ENCODE assay signal across 8 mouse cellular contexts in the genomic region with DNA sequence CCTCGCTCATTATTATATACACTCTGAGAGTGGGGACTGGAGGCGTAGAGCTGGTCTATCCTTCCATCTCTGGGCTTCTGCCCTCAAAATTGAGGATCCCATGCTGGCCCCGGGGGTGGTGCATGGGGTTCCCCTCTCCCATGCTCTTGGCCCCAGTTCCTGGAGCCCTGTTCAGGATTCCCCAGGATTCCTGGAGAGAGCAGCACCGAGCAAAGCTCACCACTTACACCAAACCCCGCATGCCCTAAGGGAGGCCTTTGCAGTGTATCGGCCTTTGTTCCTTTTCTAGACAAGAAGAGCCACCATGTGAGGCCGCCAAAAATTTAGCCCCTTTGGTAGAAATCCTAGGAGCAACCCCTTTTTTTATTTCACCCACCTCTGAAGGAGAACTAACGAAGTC. TPM values are rescaled to one million over a fixed set of nuclear protein-coding genes. Genes with fewer than 3 reads are reported as not detected.
DNase-seq lines count a peak whose midpoint lies in the region; ATAC-seq and TF ChIP-seq lines count a peak whose summit lies in the region.

No protein-coding gene starts in this region.

- H3K4me2 ChIP-seq in kidney, postnatal 0 days (ENCODE audit: low read length), result peak overlapping the region; percentile 98; the same call in 1 of the 2 replicates
- H3K4me2 ChIP-seq in embryonic facial prominence, embryonic 12.5 days (replicated peaks), result peak overlapping the region; percentile 70
- H3K4me2 ChIP-seq in intestine, postnatal 0 days (replicated peaks; ENCODE audit: low read depth), result peak overlapping the region; percentile 91; the same call in 1 of the 2 replicates

- no peak; the same call in 1 of the 2 replicates for ATAC-seq in kidney, postnatal 0 days (replicated peaks; ENCODE audit: low FRiP score, low read depth)
- ATAC-seq in embryonic facial prominence, embryonic 12.5 days (ENCODE audit: insufficient number of reproducible peaks, insufficient read depth, low FRiP score, low TSS enrichment), result peak; percentile 41; the same call in 1 of the 2 replicates
- no peak for ATAC-seq in intestine, postnatal 0 days

- no peaks in the 10 kb centered on the region for H3K27me3 ChIP-seq in kidney, postnatal 0 days (ENCODE audit: insufficient read depth, low read length)
- no peaks in the 10 kb centered on the region for H3K27me3 ChIP-seq in embryonic facial prominence, embryonic 12.5 days
- H3K27me3 ChIP-seq in intestine, postnatal 0 days (replicated peaks; ENCODE audit: control insufficient read depth, insufficient read depth, low read length), result peaks cover 43% of the 10 kb centered on the region

- TF ChIP-seq POLR2A in lung, adult 2 months (IDR thresholded peaks at IDR 0.05; ENCODE audit: borderline replicate concordance, extremely low read depth, low read depth, low read length), result no peak

- no peak for DNase-seq in kidney, postnatal 0 days (ENCODE audit: low spot score)
- no peak for DNase-seq in kidney, postnatal 36 days
- peak; percentile 35 for DNase-seq in brain, adult 2 months (ENCODE audit: low read depth, low spot score)
- no peak for DNase-seq in ovary, postnatal 10 days (ENCODE audit: low spot score)
- no peak for DNase-seq in urinary bladder, adult 18-20 months (ENCODE audit: low spot score in 2 of 2)
- no peak for DNase-seq in lung, adult 2 months

- H3K9ac ChIP-seq in kidney, postnatal 0 days (ENCODE audit: low read depth, low read length), result no peak overlapping the region
- peak overlapping the region; percentile 89 for H3K9ac ChIP-seq in embryonic facial prominence, embryonic 12.5 days
- H3K9ac ChIP-seq in intestine, postnatal 0 days (ENCODE audit: low read depth, low read length), result no peak overlapping the region

- no peaks in the 10 kb centered on the region for H3K9me3 ChIP-seq in kidney, postnatal 0 days (replicated peaks; ENCODE audit: low read length)
- H3K9me3 ChIP-seq in embryonic facial prominence, embryonic 12.5 days, result no peaks in the 10 kb centered on the region
- no peaks in the 10 kb centered on the region for H3K9me3 ChIP-seq in intestine, postnatal 0 days (ENCODE audit: control insufficient read depth)

- H3K4me1 ChIP-seq in kidney, postnatal 0 days (replicated peaks; ENCODE audit: insufficient read depth, low read length), result no peaks in the 10 kb centered on the region
- H3K4me1 ChIP-seq in embryonic facial prominence, embryonic 12.5 days, result peaks cover 39% of the 10 kb centered on the region
- H3K4me1 ChIP-seq in intestine, postnatal 0 days (replicated peaks; ENCODE audit: control insufficient read depth, insufficient read depth, low read length), result no peaks in the 10 kb centered on the region
- peaks cover 11% of the 10 kb centered on the region; the same call in 1 of the 2 replicates for H3K4me1 ChIP-seq in lung, adult 2 months (ENCODE audit: control insufficient read depth, insufficient read depth, low read length)

- H3K36me3 ChIP-seq in kidney, postnatal 0 days (ENCODE audit: insufficient read depth, low read length), result no peaks in the 10 kb centered on the region
- no peaks in the 10 kb centered on the region for H3K36me3 ChIP-seq in embryonic facial prominence, embryonic 12.5 days
- H3K36me3 ChIP-seq in intestine, postnatal 0 days (ENCODE audit: control insufficient read depth, insufficient read depth), result no peaks in the 10 kb centered on the region

- no peak overlapping the region for H3K4me3 ChIP-seq in kidney, postnatal 0 days (replicated peaks; ENCODE audit: low read depth, low read length)
- H3K4me3 ChIP-seq in embryonic facial prominence, embryonic 12.5 days, result peak overlapping the region; percentile 88; the same call in 1 of the 2 replicates
- peak overlapping the region; percentile 64 for H3K4me3 ChIP-seq in intestine, postnatal 0 days (ENCODE audit: low read depth, low read length)
- no peak overlapping the region for H3K4me3 ChIP-seq in lung, adult 2 months (replicated peaks; ENCODE audit: extremely low read depth, low read depth, low read length)

- no peak for TF ChIP-seq CTCF in kidney, postnatal 0 days (IDR thresholded peaks at IDR 0.05; ENCODE audit: low read depth)
- TF ChIP-seq CTCF in intestine, postnatal 0 days (IDR thresholded peaks at IDR 0.05; ENCODE audit: low read depth), result no peak
- TF ChIP-seq CTCF in lung, adult 2 months (IDR thresholded peaks at IDR 0.05; ENCODE audit: insufficient read depth, low read length), result no peak

- peak overlapping the region; percentile 90 for H3K27ac ChIP-seq in kidney, postnatal 0 days
- H3K27ac ChIP-seq in embryonic facial prominence, embryonic 12.5 days, result peak overlapping the region; percentile 97
- peak overlapping the region; percentile 81; the same call in 1 of the 2 replicates for H3K27ac ChIP-seq in intestine, postnatal 0 days (ENCODE audit: low read depth, low read length)

- WGBS in kidney, postnatal 0 days, result 42% methylated on average over 8 of the region's 8 CpGs
- WGBS in embryonic facial prominence, embryonic 12.5 days, result 17% methylated on average over 8 of the region's 8 CpGs
- 39% methylated on average over 8 of the region's 8 CpGs for WGBS in intestine, postnatal 0 days
- WGBS in lung, adult 2 months, result 45% methylated on average over 8 of the region's 8 CpGs

RNA-seq across cellular contexts. Expression of a gene that starts 36.3 kb away (rescaled TPM):
- 6.9 and 7.9 TPM in 2 replicates for polyA plus RNA-seq in kidney, postnatal 0 days (2015; fragmentation: Nextera tagmentation; extraction: Ambion mirVana)
- polyA plus RNA-seq in embryonic facial prominence, embryonic 12.5 days (2016; fragmentation: Nextera tagmentation; extraction: Ambion mirVana), result 32.9 and 38.0 TPM in 2 replicates
- polyA plus RNA-seq in intestine, postnatal 0 days (2015; fragmentation: Nextera tagmentation; extraction: Ambion mirVana), result 2.1 TPM in 2 replicates
- polyA plus RNA-seq in lung, adult 2 months (2012; rRNA removed), result 16.9 and 19.3 TPM in 2 replicates

Comparison
In these comparisons a context has a peak if more than half of its experiments do, and no peak if none do; other contexts are left out.
1. H3K4me3 ChIP-seq: peak in embryonic facial prominence, embryonic 12.5 days (single experiment) and intestine, postnatal 0 days (single experiment); none in kidney, postnatal 0 days (single experiment) and lung, adult 2 months (single experiment).
2. Peak in every context shown above with its lines, with median percentiles within 50 percentile points of each other: H3K27ac ChIP-seq and H3K4me2 ChIP-seq.